Mouse (Mus musculus): ENCODE measurements around the gene Deaf1. TPM values are rescaled to one million over a fixed set of nuclear protein-coding genes. Genes with fewer than 3 reads are reported as not detected.

Gene Deaf1
- polyA plus RNA-seq, 1 experiment from 2014 or later = 66.9 TPM

DNA sequence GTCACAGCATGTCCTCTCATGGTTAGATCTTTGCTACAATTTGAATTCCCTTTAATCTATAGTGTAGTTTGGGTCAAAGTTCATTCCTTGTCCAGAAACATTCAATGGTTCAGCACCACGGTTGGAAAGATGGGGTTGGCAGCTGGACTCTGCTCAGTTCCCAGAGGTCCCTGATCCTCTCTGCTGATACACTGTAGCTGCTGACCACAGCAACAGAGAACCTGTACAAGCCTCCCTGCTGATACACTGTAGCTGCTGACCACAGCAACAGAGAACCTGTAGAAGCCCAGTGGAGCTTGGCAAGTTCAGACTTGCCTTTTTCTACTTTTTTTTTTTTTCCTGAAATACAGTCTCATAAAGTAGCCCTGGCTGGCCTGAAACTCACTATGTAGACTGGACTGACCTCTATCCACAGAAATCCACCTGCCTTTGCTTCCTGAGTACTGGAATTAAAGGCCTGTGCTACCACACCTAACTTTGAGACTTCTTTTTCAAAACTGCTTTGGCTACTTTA lies 9.8 kb downstream of the Deaf1 start:
- H3K27me3 ChIP-seq (replicated peaks) = no peaks in the 10 kb centered on the region
- no peak overlapping the region for H3K9ac ChIP-seq
- H3K4me2 ChIP-seq = no peak overlapping the region
- ATAC-seq (ENCODE audit: insufficient read depth, low FRiP score, low read depth) = no peak
- no peaks in the 10 kb centered on the region for H3K4me1 ChIP-seq
- H3K36me3 ChIP-seq = peaks cover 74% of the 10 kb centered on the region
- WGBS = 58% methylated on average over 1 of the region's 1 CpGs
- H3K27ac ChIP-seq = no peak overlapping the region
- H3K4me3 ChIP-seq (replicated peaks) = no peak overlapping the region
- H3K9me3 ChIP-seq = no peaks in the 10 kb centered on the region

DNA sequence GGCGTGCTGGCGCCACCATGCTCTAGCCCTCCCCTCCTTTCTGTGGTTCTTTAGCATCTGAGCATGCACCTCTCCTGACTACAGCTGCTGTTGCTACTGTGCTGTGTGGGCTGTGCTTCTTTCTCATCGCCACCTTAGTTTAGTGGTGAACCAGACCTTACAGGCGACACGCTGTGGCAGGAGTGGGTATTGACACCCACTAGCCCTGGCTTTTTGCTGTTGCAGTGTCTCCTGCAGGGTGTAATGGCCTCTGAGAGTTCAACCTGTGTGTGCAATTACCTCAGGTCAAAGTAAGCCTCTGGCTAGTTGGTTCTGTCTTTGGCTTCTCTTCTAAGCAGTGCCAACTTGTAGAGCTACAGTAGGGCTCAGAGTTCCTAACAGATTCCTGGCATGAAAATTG lies 11.5 kb downstream of the Deaf1 start:
- 0 out of 2 replicates have a peak, but pooled peaks have one; percentile 31 for ATAC-seq (ENCODE audit: insufficient read depth, low FRiP score, low read depth)
- Histone ChIP-seq H3K36me3 (peaks cover 65% of the 10 kb centered on the region), H3K4me3 (replicated peaks) (no peak overlapping the region), H3K27ac (no peak overlapping the region), H3K9me3 (no peaks in the 10 kb centered on the region), H3K4me1 (no peaks in the 10 kb centered on the region), H3K27me3 (replicated peaks) (no peaks in the 10 kb centered on the region), H3K9ac (no peak overlapping the region), H3K4me2 (no peak overlapping the region)
- 75% methylated on average over 5 of the region's 5 CpGs for WGBS

DNA sequence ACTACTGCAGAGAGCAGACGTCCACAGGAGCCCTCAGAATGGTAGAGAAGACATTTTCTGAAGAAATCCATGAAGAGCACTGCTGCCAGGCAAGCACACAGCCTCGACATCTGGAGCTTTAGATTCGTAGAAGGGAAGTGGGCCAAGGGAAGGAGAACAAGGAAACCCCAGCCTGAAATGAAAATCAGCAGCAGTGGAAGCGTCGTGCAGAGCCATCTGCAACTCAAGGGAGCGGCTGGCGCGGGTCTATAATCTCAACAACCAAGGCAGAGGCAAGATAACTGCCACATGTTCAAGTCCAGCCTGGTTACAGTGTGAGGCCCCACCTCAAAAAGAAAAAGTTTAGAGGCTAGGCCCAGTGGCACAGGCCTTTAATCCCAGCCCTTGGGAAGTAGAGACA lies 12.4 kb downstream of the Deaf1 start:
- ATAC-seq (ENCODE audit: insufficient read depth, low FRiP score, low read depth) = no peak
- H3K4me1 ChIP-seq = no peaks in the 10 kb centered on the region
- no peaks in the 10 kb centered on the region for H3K27me3 ChIP-seq (replicated peaks)
- WGBS = 86% methylated on average over 8 of the region's 8 CpGs
- no peak overlapping the region for H3K27ac ChIP-seq
- H3K36me3 ChIP-seq = peaks cover 67% of the 10 kb centered on the region
- H3K4me2 ChIP-seq = no peak overlapping the region
- no peaks in the 10 kb centered on the region for H3K9me3 ChIP-seq
- H3K4me3 ChIP-seq (replicated peaks) = no peak overlapping the region
- no peak overlapping the region for H3K9ac ChIP-seq

- Histone ChIP-seq H3K36me3 (peaks cover 69% of the 10 kb centered on the region), H3K4me1 (no peaks in the 10 kb centered on the region), H3K4me2 (no peak overlapping the region), H3K4me3 (replicated peaks) (no peak overlapping the region), H3K27ac (no peak overlapping the region), H3K9me3 (no peaks in the 10 kb centered on the region), H3K27me3 (replicated peaks) (no peaks in the 10 kb centered on the region), H3K9ac (no peak overlapping the region)
- WGBS = 94% methylated on average over 2 of the region's 2 CpGs
- ATAC-seq (ENCODE audit: insufficient read depth, low FRiP score, low read depth) = no peak
These were observed 13.1 kb downstream of the Deaf1 start for GRCm38 (mm10) chr7:141314416-141314815.

GRCm38 (mm10) chr7:141304537-141304936 lies 23.0 kb downstream of the Deaf1 start:
- WGBS = 84% methylated on average over 4 of the region's 4 CpGs
- Histone ChIP-seq H3K4me2 (no peak overlapping the region), H3K27ac (no peak overlapping the region), H3K27me3 (replicated peaks) (no peaks in the 10 kb centered on the region), H3K9me3 (no peaks in the 10 kb centered on the region), H3K4me1 (no peaks in the 10 kb centered on the region), H3K4me3 (replicated peaks) (no peak overlapping the region), H3K9ac (no peak overlapping the region), H3K36me3 (peaks cover 65% of the 10 kb centered on the region)
- no peak for ATAC-seq (ENCODE audit: insufficient read depth, low FRiP score, low read depth)

DNA sequence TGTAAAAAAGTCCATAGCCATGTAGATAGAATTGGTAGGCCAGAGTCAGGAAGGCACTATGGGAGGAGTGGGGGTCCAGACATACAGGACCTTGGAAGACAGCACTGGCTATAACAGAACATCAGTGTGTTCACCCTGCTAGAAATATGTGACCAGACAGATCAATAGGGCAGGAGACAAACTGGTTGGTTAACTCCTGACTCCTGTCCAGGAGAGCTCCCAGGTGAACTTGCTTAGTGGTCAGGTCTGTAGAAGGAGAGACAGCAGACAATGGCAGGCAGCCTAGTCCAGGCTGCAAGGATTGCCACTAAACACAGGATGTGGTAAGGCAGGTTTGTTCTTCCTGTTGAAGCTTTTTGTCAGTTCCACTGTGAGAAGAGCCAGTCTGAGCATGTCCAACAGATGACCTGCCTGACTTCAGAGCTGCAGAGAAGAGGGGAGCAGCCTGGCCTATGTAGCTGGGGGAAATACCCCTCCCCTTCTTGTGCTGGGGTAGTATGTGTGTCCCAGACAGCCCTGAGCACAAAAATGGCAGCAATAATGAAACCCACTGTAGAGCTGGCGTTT lies 24.7 kb downstream of the Deaf1 start:
- H3K27ac ChIP-seq = no peak overlapping the region
- 83% methylated on average over 1 of the region's 1 CpGs for WGBS

DNA sequence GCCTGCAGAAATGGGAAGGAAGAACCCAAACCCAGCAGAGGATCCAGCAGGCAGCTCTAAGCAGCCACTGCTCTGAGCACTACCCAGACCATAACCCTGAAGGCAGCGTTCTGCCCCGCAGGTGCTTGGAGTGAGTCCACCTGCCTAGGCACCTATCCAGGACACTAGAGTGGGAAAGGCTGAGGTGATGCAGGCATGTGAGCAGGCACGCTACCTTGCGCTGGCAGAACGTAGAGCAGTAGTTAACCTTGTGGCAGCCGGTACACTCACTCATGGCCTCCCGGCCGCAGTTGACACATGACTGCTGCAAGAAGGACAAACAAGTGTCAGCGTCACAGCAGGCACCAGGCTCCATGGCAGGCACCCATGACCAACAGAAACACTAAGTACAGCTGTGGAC lies 26.1 kb downstream of the Deaf1 start:
- H3K9ac ChIP-seq = no peak overlapping the region
- WGBS = 95% methylated on average over 9 of the region's 9 CpGs
- H3K4me2 ChIP-seq = no peak overlapping the region
- no peaks in the 10 kb centered on the region for H3K27me3 ChIP-seq (replicated peaks)
- no peaks in the 10 kb centered on the region for H3K9me3 ChIP-seq
- H3K4me1 ChIP-seq = no peaks in the 10 kb centered on the region
- H3K27ac ChIP-seq = no peak overlapping the region
- H3K36me3 ChIP-seq = peaks cover 56% of the 10 kb centered on the region
- H3K4me3 ChIP-seq (replicated peaks) = no peak overlapping the region
- ATAC-seq (ENCODE audit: insufficient read depth, low FRiP score, low read depth) = no peak

More for the DNA sequence above, 24.7 kb downstream of the Deaf1 start:
- Histone ChIP-seq H3K9me3 (no peaks in the 10 kb centered on the region), H3K9ac (no peak overlapping the region), H3K4me1 (no peaks in the 10 kb centered on the region), H3K36me3 (peaks cover 59% of the 10 kb centered on the region), H3K4me3 (replicated peaks) (no peak overlapping the region), H3K4me2 (no peak overlapping the region), H3K27me3 (replicated peaks) (no peaks in the 10 kb centered on the region)
- ATAC-seq (ENCODE audit: insufficient read depth, low FRiP score, low read depth) = no peak

DNA sequence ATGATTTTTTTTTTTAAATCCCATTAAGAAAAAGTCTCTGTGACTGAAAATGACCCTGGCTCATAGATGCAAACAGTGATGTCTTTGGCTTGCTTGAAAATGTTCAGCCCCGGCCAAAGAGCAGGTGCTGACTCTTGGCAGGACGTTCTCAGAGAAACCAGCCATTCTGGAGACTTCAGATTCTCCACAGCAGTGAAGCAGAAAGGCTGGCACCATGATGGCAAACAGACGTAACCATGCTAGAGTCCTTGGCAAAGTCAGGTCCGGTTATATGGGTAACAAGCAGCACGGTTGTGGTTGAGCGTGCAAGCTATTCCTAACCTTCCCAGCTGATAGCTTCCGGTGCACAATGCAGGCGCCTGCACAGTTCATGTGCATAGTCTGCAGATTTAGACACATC lies 28.3 kb downstream of the Deaf1 start:
- H3K27me3 ChIP-seq (replicated peaks) = peaks cover 14% of the 10 kb centered on the region
- H3K4me3 ChIP-seq (replicated peaks) = no peak overlapping the region
- ATAC-seq (ENCODE audit: insufficient read depth, low FRiP score, low read depth) = no peak
- no peak overlapping the region for H3K4me2 ChIP-seq
- no peaks in the 10 kb centered on the region for H3K9me3 ChIP-seq
- H3K4me1 ChIP-seq = peaks cover 5% of the 10 kb centered on the region
- 96% methylated on average over 8 of the region's 8 CpGs for WGBS
- no peak overlapping the region for H3K27ac ChIP-seq
- H3K9ac ChIP-seq = no peak overlapping the region
- H3K36me3 ChIP-seq = peaks cover 37% of the 10 kb centered on the region

DNA sequence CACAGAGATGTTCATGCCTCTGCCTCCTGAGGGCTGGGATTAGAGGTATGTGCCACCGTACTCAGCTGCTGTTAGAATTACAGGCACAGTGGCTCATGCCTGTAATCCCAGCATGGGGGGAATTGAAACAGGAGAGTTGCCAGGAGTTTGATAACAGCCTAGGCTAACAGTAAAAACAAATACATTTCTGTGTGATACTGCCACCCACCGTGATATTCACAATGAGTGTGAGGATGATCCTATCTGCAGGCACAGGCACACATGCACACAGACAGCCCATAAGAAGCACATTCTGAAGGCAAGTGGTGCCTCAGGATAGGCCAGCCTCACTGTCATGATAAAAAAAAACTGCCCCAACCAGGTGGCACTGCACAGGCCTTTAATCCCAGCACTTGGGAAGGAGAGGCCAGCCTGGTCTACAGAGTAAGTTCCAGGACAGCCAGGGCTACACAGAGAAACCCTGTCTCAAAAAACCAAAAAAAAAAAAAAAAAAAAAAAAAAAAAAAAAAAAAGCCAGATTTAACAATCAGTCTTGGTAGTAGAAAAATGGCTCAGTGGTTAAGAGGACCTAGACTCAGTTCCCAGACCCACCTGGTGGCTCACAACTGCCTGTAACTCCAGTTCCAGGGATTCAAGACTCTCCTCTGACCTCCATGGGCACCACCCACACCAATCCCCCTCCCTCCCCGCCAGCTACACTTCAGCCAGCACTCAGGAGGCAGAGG lies 29.4 kb downstream of the Deaf1 start:
- 73% methylated on average over 3 of the region's 3 CpGs for WGBS
- H3K9ac ChIP-seq = no peak overlapping the region
- H3K4me1 ChIP-seq = peaks cover 14% of the 10 kb centered on the region
- peaks cover 30% of the 10 kb centered on the region for H3K36me3 ChIP-seq
- no peak overlapping the region for H3K27ac ChIP-seq
- ATAC-seq (ENCODE audit: insufficient read depth, low FRiP score, low read depth) = no peak
- H3K27me3 ChIP-seq (replicated peaks) = peaks cover 24% of the 10 kb centered on the region
- H3K9me3 ChIP-seq = no peaks in the 10 kb centered on the region
- H3K4me3 ChIP-seq (replicated peaks) = no peak overlapping the region
- no peak overlapping the region for H3K4me2 ChIP-seq

GRCm38 (mm10) chr7:141294479-141294878 lies 33.0 kb downstream of the Deaf1 start:
- Histone ChIP-seq H3K27ac (no peak overlapping the region), H3K9me3 (no peaks in the 10 kb centered on the region), H3K4me2 (peak overlapping the region; percentile 78), H3K4me1 (peaks cover 24% of the 10 kb centered on the region), H3K9ac (no peak overlapping the region), H3K27me3 (replicated peaks) (peaks cover 45% of the 10 kb centered on the region), H3K4me3 (replicated peaks) (peak overlapping the region; percentile 40; the same call in 1 of the 2 replicates), H3K36me3 (peaks cover 11% of the 10 kb centered on the region; the same call in 1 of the 2 replicates)
- 5% methylated on average over 22 of the region's 22 CpGs for WGBS
- ATAC-seq (ENCODE audit: insufficient read depth, low FRiP score, low read depth) = no peak

- no peak for ATAC-seq (ENCODE audit: insufficient read depth, low FRiP score, low read depth)
These were observed 33.5 kb downstream of the Deaf1 start for GRCm38 (mm10) chr7:141293852-141294471.

More at GRCm38 (mm10) chr7:141293852-141294471, 33.5 kb downstream of the Deaf1 start:
- WGBS = 1% methylated on average over 53 of the region's 53 CpGs
- peak overlapping the region; percentile 78 for H3K4me2 ChIP-seq
- H3K9ac ChIP-seq = 0 out of 2 replicates have a peak overlapping the region, but pooled peaks have one; percentile 9
- peaks cover 11% of the 10 kb centered on the region; the same call in 1 of the 2 replicates for H3K36me3 ChIP-seq
- peak overlapping the region; percentile 40 for H3K4me3 ChIP-seq (replicated peaks)
- H3K27ac ChIP-seq = no peak overlapping the region
- peaks cover 45% of the 10 kb centered on the region for H3K27me3 ChIP-seq (replicated peaks)
- peaks cover 24% of the 10 kb centered on the region for H3K4me1 ChIP-seq
- H3K9me3 ChIP-seq = no peaks in the 10 kb centered on the region
